Mouse (Mus musculus) hindbrain, postnatal 0 days (tissue): ENCODE measurements around the gene Rprd1b. TPM values are rescaled to one million over a fixed set of nuclear protein-coding genes. Genes with fewer than 3 reads are reported as not detected.

Experiments
- ATAC-seq: fragments of 200-750 bp; cut with Nextera tagmentation; 2 replicates; pipeline ENCODE4 v1.8.0; 2017; ENCODE audit warnings: mild to moderate bottlenecking, moderate TSS enrichment, moderate library complexity
- DNase-seq: peaks from one replicate; pipeline ENCODE4 v3.0.0-alpha.2; 2015; ENCODE audit warnings: low spot score
- H3K27ac ChIP-seq: fragments of 300-500 bp; sonication (generic); 2 replicates; pipeline ENCODE4 v1.5.1; 2014; ENCODE audit warnings: mild to moderate bottlenecking
- H3K27me3 ChIP-seq: fragments of 300-500 bp; sonication (generic); 2 replicates; pipeline ENCODE4 v1.6.1; 2014; ENCODE audit warnings: low read length, mixed read lengths; ENCODE audit not compliant: insufficient read depth
- H3K36me3 ChIP-seq: fragments of 300-500 bp; sonication (generic); 2 replicates; pipeline ENCODE4 v1.6.1; 2014; ENCODE audit warnings: low read length, mixed read lengths; ENCODE audit not compliant: insufficient read depth
- H3K4me1 ChIP-seq: fragments of 300-500 bp; sonication (generic); 2 replicates; pipeline ENCODE4 v1.6.1; 2014; ENCODE audit warnings: antibody characterized with exemption, low read length, mixed read lengths; ENCODE audit not compliant: insufficient read depth
- H3K4me2 ChIP-seq: fragments of 300-500 bp; sonication (generic); 2 replicates; pipeline ENCODE4 v1.6.1; 2014; ENCODE audit warnings: low read depth, mild to moderate bottlenecking, low read length, moderate library complexity, mixed read lengths
- H3K4me3 ChIP-seq: fragments of 300-500 bp; sonication (generic); 2 replicates; pipeline ENCODE4 v1.5.1; 2014; ENCODE audit warnings: low read length
- H3K9ac ChIP-seq: fragments of 300-500 bp; sonication (generic); replicated peaks from 2 replicates; pipeline ENCODE4 v1.6.1; 2014; ENCODE audit warnings: mild to moderate bottlenecking, low read length, moderate library complexity, mixed read lengths
- H3K9me3 ChIP-seq: fragments of 300-500 bp; sonication (generic); 2 replicates; pipeline ENCODE4 v1.6.1; 2016; ENCODE audit warnings: low read length, mixed read lengths
- CTCF ChIP-seq: IDR thresholded peaks from 2 replicates; pipeline ENCODE4 v1.5.1; 2016; ENCODE audit warnings: antibody characterized with exemption, control low read depth, low read depth
- WGBS: fragments of 180-500 bp; shearing (Covaris S2); extraction: QIAGEN DNeasy Blood & Tissue Kit; methylation state at CpG from one replicate; pipeline ENCODE4 v1.1.7; 2014; 5-methylcytosine and 5-hydroxymethylcytosine counted together
- polyA plus RNA-seq: library from polyadenylated mRNA; unstranded; fragments of >200 nt; fragmentation: Nextera tagmentation; extraction: Ambion mirVana; gene quantifications from 2 replicates; pipeline ENCODE4 v1.2.1, GENCODE M21; 2015
- total RNA-seq: library from RNA; depleted of rRNA; stranded (reverse); fragments of >200 nt; gene quantifications from 2 replicates; pipeline ENCODE4 v1.2.3, GENCODE M21; 2014

Gene Rprd1b
- total and polyA plus RNA-seq, 2 experiments from 2014 or later, result 19.8 to 31.3 TPM

DNA sequence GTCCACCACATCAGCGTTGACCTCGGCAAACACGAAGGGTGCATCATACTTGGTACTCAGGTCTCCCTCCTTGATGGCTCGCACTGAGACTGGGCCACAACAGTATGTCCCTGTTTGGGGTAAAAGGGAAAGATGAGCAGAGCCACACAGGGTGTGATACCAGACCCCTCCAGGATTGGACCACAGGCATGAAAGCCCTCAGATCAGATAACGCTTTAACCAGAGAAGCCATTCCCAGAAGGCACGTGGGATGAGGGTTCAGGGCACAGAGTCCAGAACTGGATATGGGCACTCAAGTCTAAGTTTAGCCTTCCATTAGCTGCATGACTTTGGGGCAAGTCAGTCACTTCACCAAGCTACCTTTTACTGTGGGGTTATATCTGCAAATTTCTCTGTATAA lies 98.9 kb downstream of the Rprd1b start:
- Histone ChIP-seq H3K9me3 (no peaks in the 10 kb centered on the region), H3K9ac (no peak overlapping the region), H3K4me2 (no peak overlapping the region), H3K27ac (no peak overlapping the region), H3K36me3 (no peaks in the 10 kb centered on the region), H3K27me3 (no peaks in the 10 kb centered on the region; the same call in 1 of the 2 replicates), H3K4me1 (0 out of 2 replicates have a peak, but pooled peaks cover 6% of the 10 kb centered on the region), H3K4me3 (no peak overlapping the region)
- TF ChIP-seq CTCF, result no peak
- 91% methylated on average over 6 of the region's 6 CpGs for WGBS
- no peak for DNase-seq
- no peak for ATAC-seq

DNA sequence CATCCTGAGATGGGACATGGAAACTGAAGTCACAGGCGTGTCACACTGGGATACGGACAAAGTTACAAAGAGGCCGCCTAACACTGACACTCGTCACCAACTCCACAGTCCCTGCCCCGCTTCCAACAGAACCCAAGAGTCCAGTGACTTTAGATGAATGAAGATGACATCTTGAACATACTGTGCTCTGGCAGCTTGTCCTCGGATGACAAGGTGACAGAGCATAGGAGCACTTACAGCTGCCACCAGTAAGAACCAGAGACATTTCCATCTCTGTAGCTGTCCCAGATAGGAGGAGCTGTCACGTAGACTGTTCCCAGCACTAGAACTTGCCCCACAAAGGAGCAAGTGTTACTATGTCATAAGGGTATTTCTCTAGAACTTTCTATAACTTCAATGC lies 99.6 kb downstream of the Rprd1b start:
- DNase-seq (no peak), ATAC-seq (no peak)
- no peaks in the 10 kb centered on the region; the same call in 1 of the 2 replicates for H3K27me3 ChIP-seq
- 86% methylated on average over 7 of the region's 7 CpGs for WGBS
- 0 out of 2 replicates have a peak, but pooled peaks cover 3% of the 10 kb centered on the region for H3K4me1 ChIP-seq
- no peak overlapping the region for H3K4me2 ChIP-seq
- no peak overlapping the region for H3K27ac ChIP-seq
- no peaks in the 10 kb centered on the region for H3K36me3 ChIP-seq
- no peaks in the 10 kb centered on the region for H3K9me3 ChIP-seq
- no peak overlapping the region for H3K4me3 ChIP-seq
- TF ChIP-seq CTCF, result no peak
- H3K9ac ChIP-seq, result no peak overlapping the region

DNA sequence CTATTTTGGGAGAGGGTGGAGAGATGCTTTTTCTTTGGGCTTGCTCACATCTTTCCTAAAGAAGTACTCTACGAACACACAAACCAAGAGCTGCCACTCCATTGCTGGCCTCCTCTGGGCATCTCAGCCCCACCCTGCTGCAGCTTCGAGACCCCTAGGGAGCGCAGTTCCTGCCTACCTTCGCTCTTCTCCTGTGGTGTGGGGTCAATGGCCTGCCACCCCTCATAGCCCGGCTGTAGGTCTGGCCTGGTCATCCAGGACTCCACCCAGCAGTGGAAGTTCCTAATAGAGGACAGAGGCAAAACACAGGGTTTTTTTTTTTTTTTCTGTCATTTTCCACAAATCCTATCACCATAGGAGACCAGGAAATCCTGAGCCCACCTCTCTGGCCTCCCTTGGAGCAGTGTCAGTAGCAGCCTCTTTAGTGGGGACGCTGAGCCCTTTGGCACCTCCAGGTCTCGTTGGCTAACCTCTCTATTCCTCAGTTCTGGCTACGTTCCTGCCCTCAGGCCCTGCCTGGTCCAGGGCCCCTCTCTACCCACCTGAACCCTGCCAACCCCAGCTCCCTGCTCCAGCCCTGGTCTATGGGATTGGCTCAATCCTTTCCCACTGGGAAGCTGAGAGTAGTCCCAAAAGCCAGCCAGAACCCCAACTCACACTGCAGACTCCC lies 100.3 kb downstream of the Rprd1b start:
- H3K9ac ChIP-seq, result no peak overlapping the region
- H3K4me2 ChIP-seq, result no peak overlapping the region
- H3K4me3 ChIP-seq, result no peak overlapping the region
- WGBS, result 80% methylated on average over 8 of the region's 8 CpGs
- H3K27ac ChIP-seq, result no peak overlapping the region
- no peaks in the 10 kb centered on the region for H3K9me3 ChIP-seq
- DNase-seq (no peak), ATAC-seq (no peak)
- no peak for TF ChIP-seq CTCF
- 0 out of 2 replicates have a peak, but pooled peaks cover 3% of the 10 kb centered on the region for H3K4me1 ChIP-seq
- H3K27me3 ChIP-seq, result no peaks in the 10 kb centered on the region; the same call in 1 of the 2 replicates
- no peaks in the 10 kb centered on the region for H3K36me3 ChIP-seq

DNA sequence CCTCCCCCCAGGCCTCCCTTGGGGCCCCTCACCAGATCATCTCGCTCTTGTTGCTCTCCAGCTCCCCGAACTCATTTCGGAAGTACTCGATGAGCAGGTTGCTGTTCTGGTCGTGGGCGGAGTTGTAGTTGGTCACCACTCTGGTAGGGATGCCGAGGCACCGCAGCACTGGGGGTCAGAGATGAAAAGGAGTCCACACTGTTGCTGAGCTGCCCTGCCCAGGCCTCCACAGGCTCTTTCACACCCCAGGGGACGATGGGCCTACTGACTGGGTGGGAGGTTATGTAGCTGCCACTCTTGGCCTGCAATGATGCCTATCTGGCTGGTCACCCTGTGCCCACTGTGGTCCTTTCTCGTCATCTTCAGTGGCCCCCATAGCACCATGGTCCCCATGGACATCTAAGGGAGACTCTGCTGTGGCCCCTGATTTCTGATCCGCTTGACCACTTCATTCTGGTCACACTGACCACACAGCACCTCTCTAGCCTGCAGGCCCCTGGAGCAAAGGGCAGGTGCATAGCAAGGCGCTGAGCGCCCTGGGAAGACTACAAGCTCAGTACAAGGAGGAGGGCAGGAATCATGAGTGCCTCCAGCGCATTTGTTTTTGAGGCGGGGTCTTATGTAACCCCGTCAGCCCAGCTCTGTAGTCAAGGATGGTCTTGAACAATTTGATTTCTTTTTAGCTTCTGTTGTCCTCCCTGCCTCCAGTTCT lies 101.2 kb downstream of the Rprd1b start:
- H3K36me3 ChIP-seq, result no peaks in the 10 kb centered on the region
- no peak overlapping the region for H3K4me3 ChIP-seq
- H3K27ac ChIP-seq, result no peak overlapping the region
- H3K4me1 ChIP-seq, result 0 out of 2 replicates have a peak, but pooled peaks cover 3% of the 10 kb centered on the region
- H3K9ac ChIP-seq, result no peak overlapping the region
- H3K27me3 ChIP-seq, result no peaks in the 10 kb centered on the region; the same call in 1 of the 2 replicates
- ATAC-seq (no peak), DNase-seq (no peak)
- TF ChIP-seq CTCF, result no peak
- WGBS, result 91% methylated on average over 16 of the region's 16 CpGs
- no peak overlapping the region for H3K4me2 ChIP-seq
- no peaks in the 10 kb centered on the region for H3K9me3 ChIP-seq

DNA sequence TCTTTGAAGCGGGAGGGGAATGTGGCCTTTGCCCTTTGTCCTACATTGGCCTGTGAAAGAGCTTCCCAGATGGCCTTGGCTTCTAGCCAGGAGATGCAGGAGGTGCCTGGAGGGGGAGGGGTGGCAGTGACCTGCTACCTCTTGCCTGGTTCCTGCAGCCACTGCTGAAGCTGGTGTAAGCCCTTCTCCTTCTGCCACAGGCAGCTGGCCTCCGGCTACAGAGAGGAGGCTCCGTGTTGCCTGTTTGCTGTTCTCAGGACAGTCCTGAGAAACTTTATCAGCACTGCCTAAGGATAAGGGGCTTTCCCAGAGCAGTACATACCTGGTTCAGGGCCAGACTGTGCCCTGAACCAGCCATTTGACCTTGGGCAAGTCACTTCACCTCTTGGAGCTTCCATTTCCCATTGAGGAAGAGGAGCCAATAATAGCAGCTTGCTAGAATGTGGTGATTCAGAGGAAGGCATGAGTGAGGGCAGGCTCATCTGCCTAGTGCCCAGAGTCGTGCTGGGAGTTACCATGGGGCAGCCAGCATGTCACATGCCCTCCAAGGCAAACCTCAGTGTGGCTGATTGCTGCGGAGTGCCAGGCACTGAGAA lies 102.2 kb downstream of the Rprd1b start:
- Histone ChIP-seq H3K4me2 (no peak overlapping the region), H3K9ac (no peak overlapping the region), H3K4me1 (0 out of 2 replicates have a peak, but pooled peaks cover 3% of the 10 kb centered on the region), H3K27ac (no peak overlapping the region), H3K9me3 (no peaks in the 10 kb centered on the region), H3K27me3 (no peaks in the 10 kb centered on the region; the same call in 1 of the 2 replicates), H3K4me3 (no peak overlapping the region), H3K36me3 (no peaks in the 10 kb centered on the region)
- WGBS, result 43% methylated on average over 5 of the region's 5 CpGs
- ATAC-seq (no peak), DNase-seq (peak; percentile 51)
- no peak for TF ChIP-seq CTCF

DNA sequence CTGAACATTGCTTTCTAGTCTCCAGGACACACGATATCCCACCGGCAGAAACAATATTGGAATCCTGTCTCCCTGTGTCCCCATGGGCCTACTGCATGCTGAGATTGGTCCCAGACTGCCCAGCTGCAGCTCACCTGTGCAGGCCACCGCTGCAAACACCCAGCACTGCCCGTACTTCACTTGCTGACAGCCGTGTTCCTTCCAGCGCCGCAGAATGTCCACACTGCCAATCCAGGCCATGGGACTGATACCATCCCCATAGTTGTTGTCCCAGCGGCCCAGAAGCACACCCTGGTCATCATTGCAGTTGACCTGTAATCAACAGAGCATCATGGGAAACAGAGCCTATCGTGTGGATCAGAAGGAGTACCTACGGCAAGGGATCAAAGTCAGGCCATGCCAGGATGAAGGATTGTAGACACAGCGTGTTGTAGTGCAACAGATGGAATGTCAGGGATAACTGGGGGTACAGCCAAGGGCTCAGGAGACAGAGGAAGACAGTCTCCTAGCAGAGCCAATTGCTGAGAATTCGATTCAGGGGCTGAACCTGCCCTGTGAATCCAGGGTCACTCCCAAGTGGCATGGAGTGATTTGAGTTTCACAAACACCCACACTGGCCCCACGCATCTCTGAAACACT lies 103.0 kb downstream of the Rprd1b start:
- Histone ChIP-seq H3K4me3 (no peak overlapping the region), H3K9ac (no peak overlapping the region), H3K27me3 (no peaks in the 10 kb centered on the region; the same call in 1 of the 2 replicates), H3K4me2 (no peak overlapping the region), H3K27ac (no peak overlapping the region), H3K36me3 (no peaks in the 10 kb centered on the region), H3K4me1 (0 out of 2 replicates have a peak, but pooled peaks cover 3% of the 10 kb centered on the region), H3K9me3 (no peaks in the 10 kb centered on the region)
- DNase-seq (no peak), ATAC-seq (no peak)
- 86% methylated on average over 13 of the region's 13 CpGs for WGBS
- no peak for TF ChIP-seq CTCF
